Mouse (Mus musculus) liver, postnatal 0 days (tissue): ENCODE results near the gene Rapgef2. TPM values are rescaled to one million over a fixed set of nuclear protein-coding genes. Genes with fewer than 3 reads are reported as not detected.

Experiments used
- ATAC-seq: fragments of 200-750 bp; cut with Nextera tagmentation; 2 replicates; pipeline ENCODE4 v1.8.0; 2017; ENCODE audit warnings: mild to moderate bottlenecking, moderate library complexity
- DNase-seq: peaks from one replicate; pipeline ENCODE4 v3.0.0-alpha.2; 2016
- H3K27ac ChIP-seq: fragments of 300-500 bp; sonication (generic); 2 replicates; pipeline ENCODE4 v1.5.1; 2014; ENCODE audit warnings: antibody characterized with exemption, moderate library complexity, mild to moderate bottlenecking, low read depth
- H3K27me3 ChIP-seq: fragments of 300-500 bp; sonication (generic); 2 replicates; pipeline ENCODE4 v1.6.1; 2014; ENCODE audit warnings: low read length, control low read depth, mixed read lengths; ENCODE audit not compliant: insufficient read depth
- H3K36me3 ChIP-seq: fragments of 300-500 bp; sonication (generic); replicated peaks from 2 replicates; pipeline ENCODE4 v1.6.1; 2014; ENCODE audit warnings: mild to moderate bottlenecking, control low read depth, low read length, moderate library complexity, mixed read lengths; ENCODE audit not compliant: insufficient read depth
- H3K4me1 ChIP-seq: fragments of 300-500 bp; sonication (generic); 2 replicates; pipeline ENCODE4 v1.6.1; 2014; ENCODE audit warnings: antibody characterized with exemption, mild to moderate bottlenecking, control low read depth; ENCODE audit not compliant: insufficient read depth
- H3K4me2 ChIP-seq: fragments of 300-500 bp; sonication (generic); 2 replicates; pipeline ENCODE4 v1.6.1; 2014; ENCODE audit warnings: low read depth, mild to moderate bottlenecking, low read length, moderate library complexity, mixed read lengths
- H3K4me3 ChIP-seq: fragments of 300-500 bp; sonication (generic); 2 replicates; pipeline ENCODE4 v1.5.1; 2014; ENCODE audit warnings: low read depth, low read length
- H3K9ac ChIP-seq: fragments of 300-500 bp; sonication (generic); replicated peaks from 2 replicates; pipeline ENCODE4 v1.6.1; 2014; ENCODE audit warnings: mild to moderate bottlenecking, moderate library complexity
- H3K9me3 ChIP-seq: fragments of 300-500 bp; sonication (generic); 2 replicates; pipeline ENCODE4 v1.6.1; 2016; ENCODE audit warnings: mild to moderate bottlenecking, control low read depth, low read length, mixed read lengths
- CTCF ChIP-seq: sonication (generic); IDR thresholded peaks from 2 replicates; pipeline ENCODE4 v1.5.1; 2016; ENCODE audit warnings: antibody characterized with exemption, low read depth
- EP300 ChIP-seq: IDR thresholded peaks from 2 replicates; pipeline ENCODE4 v1.6.1; 2016; ENCODE audit warnings: antibody characterized with exemption, low read depth, mild to moderate bottlenecking
- WGBS: fragments of 180-500 bp; shearing (Covaris S2); extraction: QIAGEN DNeasy Blood & Tissue Kit; methylation state at CpG from one replicate; pipeline ENCODE4 v1.1.7; 2014; ENCODE audit not compliant: insufficient replicate concordance; 5-methylcytosine and 5-hydroxymethylcytosine counted together
- polyA plus RNA-seq: library from polyadenylated mRNA; unstranded; fragments of >200 nt; fragmentation: Nextera tagmentation; extraction: Ambion mirVana; gene quantifications from 2 replicates; pipeline ENCODE4 v1.2.1, GENCODE M21; 2015

Rapgef2 gene
- polyA plus RNA-seq, 1 experiment from 2014 or later, result 1.8 TPM

DNA sequence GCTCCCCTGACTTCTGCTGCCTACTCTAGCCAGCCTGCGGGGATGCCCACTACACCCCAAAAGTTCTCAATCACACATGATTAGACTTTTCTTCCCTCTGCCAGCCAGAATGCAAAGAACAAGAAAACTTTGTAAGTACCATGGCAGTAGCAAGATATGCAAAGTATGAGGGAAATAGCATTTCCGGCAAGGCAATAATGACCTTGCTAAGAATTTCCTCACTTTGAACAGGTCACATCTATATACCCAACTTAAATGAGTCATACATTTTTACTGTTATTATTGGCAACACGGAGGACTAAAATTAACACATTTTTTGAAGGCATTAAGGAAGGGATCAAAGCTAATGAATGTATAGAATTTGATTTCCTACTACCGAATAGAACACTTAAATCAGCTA is 13.4 kb downstream of the Rapgef2 start:
- Histone ChIP-seq H3K27ac (no peak overlapping the region), H3K9ac (no peak overlapping the region), H3K4me2 (no peak overlapping the region), H3K27me3 (no peaks in the 10 kb centered on the region), H3K9me3 (no peaks in the 10 kb centered on the region), H3K4me3 (no peak overlapping the region), H3K4me1 (no peaks in the 10 kb centered on the region), H3K36me3 (no peaks in the 10 kb centered on the region)
- TF ChIP-seq CTCF (no peak), EP300 (no peak)
- no peak for ATAC-seq
- whole genome bisulfite sequencing, result 67% methylated on average over 4 of the region's 4 CpGs
- no peak for DNase-seq

DNA sequence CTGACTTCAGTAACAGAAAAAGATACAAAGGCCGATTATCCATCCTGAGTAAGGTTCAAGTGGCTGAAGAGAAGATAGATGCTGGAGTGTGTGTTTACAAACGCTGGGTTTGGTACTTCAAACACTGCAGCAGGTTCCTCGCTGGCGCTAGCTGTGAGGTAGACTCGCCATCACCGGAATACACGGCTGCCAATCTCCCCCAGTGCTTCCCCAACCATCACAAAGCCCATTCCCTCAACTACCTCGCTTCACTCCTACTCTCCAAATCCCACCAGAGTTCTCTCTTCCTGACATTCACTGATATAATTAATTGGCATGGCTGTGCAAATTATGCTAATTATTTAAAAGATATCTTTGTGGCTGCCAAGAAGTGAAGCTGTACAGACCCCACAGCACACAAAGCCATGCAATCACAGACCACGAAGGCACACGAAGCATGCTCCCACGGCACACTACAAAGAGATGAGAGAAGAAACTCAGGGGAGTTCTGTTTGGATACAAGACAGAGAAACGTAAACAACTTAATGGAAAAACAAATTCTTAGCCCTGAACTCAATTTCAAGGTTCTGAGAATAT is 15.2 kb downstream of the Rapgef2 start:
- Histone ChIP-seq H3K9ac (no peak overlapping the region), H3K4me1 (no peaks in the 10 kb centered on the region), H3K9me3 (no peaks in the 10 kb centered on the region), H3K4me2 (no peak overlapping the region), H3K27me3 (no peaks in the 10 kb centered on the region), H3K36me3 (no peaks in the 10 kb centered on the region), H3K27ac (no peak overlapping the region), H3K4me3 (no peak overlapping the region)
- DNase-seq (no peak), ATAC-seq (no peak)
- no peak for TF ChIP-seq EP300
- TF ChIP-seq CTCF, result no peak
- 66% methylated on average over 12 of the region's 12 CpGs for WGBS

DNA sequence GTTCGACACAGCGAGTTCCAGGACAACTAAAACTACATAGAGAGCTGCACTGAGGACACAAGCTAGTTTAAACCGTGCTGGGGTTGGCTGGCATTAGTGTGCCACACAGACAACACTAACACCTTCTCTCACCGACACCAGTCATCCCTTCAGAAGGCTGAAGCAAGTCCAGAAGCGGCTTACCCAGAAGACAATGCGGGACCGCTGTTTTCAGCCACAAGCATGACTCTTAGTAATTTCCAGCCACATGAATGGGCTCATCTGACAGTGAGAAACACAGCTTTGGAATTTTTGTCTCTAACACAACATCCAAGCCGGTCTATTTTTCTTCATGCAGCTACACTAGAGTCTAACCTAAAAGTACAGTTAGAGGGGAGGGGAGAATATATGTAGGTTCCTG is 16.4 kb downstream of the Rapgef2 start:
- no peak overlapping the region for H3K4me3 ChIP-seq
- DNase-seq (no peak), ATAC-seq (no peak)
- 86% methylated on average over 8 of the region's 8 CpGs for WGBS
- no peaks in the 10 kb centered on the region for H3K27me3 ChIP-seq
- TF ChIP-seq CTCF (no peak), EP300 (no peak)
- H3K4me2 ChIP-seq, result no peak overlapping the region
- H3K4me1 ChIP-seq, result no peaks in the 10 kb centered on the region
- H3K9ac ChIP-seq, result no peak overlapping the region
- no peak overlapping the region for H3K27ac ChIP-seq
- H3K36me3 ChIP-seq, result no peaks in the 10 kb centered on the region
- H3K9me3 ChIP-seq, result no peaks in the 10 kb centered on the region

DNA sequence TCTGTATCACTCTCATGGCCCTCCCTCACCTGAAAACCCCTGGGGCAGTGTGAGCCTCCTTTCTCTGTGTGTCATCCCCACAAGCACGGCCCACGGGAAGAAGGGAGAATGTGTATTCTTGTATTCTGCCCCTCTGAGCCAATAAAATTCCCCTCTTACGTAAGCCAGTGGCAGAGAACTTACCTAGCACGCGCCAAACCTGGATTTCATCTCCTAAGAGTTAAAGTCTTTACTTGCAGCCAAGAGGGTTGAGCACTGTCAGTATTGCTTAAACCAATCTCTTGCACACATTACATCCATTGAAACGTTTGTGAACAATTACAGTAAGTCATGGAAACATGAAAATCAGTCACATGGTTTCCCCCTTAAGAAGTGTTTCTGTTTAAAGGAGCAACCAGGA is 19.3 kb downstream of the Rapgef2 start:
- no peak for DNase-seq
- no peak for ATAC-seq
- H3K4me1 ChIP-seq, result no peaks in the 10 kb centered on the region
- WGBS, result 76% methylated on average over 6 of the region's 6 CpGs
- TF ChIP-seq CTCF (no peak), EP300 (no peak)
- H3K4me3 ChIP-seq, result no peak overlapping the region
- no peaks in the 10 kb centered on the region for H3K27me3 ChIP-seq
- H3K36me3 ChIP-seq, result no peaks in the 10 kb centered on the region
- H3K9ac ChIP-seq, result no peak overlapping the region
- H3K9me3 ChIP-seq, result no peaks in the 10 kb centered on the region
- H3K27ac ChIP-seq, result no peak overlapping the region
- no peak overlapping the region for H3K4me2 ChIP-seq

DNA sequence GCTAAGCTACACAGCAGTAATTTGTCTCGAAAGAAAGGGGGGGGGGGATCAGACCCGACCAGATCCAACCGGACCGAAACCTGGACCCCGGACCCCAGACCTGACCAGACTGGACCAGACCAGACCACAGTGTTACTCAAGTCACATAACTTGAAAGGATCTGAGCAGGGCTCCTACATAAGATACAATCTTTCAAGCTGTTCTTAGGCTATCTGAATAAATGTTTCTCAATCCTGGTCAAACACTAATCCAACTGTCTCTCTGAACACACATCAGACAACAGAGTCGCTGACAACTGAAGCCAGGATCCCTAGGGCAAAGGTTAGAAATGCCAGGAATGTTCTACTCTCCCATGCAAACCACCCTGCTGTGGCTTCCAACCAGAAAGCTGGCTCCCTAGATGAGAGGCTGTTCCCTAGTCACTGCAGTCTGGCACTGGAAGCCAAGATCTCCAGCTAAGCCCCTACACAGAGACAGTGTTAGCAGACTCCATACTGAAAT is 24.5 kb downstream of the Rapgef2 start:
- Histone ChIP-seq H3K27me3 (no peaks in the 10 kb centered on the region), H3K9ac (no peak overlapping the region), H3K4me3 (no peak overlapping the region), H3K27ac (peak overlapping the region; percentile 72), H3K4me2 (0 out of 2 replicates have a peak overlapping the region, but pooled peaks have one; percentile 15), H3K4me1 (no peaks in the 10 kb centered on the region), H3K9me3 (no peaks in the 10 kb centered on the region), H3K36me3 (no peaks in the 10 kb centered on the region)
- peak; percentile 42 for DNase-seq
- WGBS, result 63% methylated on average over 6 of the region's 6 CpGs
- TF ChIP-seq EP300 (no peak), CTCF (no peak)
- peak; percentile 96 for ATAC-seq

DNA sequence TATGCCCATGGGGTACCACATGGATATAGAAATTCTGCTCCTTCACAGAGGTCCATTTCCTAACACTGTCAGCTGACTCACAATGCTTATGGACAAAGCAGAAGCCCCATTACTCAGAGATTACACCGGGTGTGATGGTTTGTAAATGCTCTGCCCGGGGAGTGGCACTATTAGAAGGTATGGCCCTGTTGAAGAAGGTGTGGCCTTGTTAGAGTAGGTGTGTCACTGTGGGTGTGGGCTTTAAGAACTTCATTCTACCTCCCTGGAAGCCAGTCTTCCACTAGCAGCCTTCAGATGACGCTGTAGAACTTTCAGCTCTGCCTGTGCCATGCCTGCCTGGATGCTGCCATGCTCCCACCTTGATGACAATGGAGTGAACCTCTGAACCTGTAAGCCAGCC is 32.3 kb downstream of the Rapgef2 start:
- Histone ChIP-seq H3K4me3 (no peak overlapping the region), H3K4me1 (peaks cover 11% of the 10 kb centered on the region), H3K27ac (no peak overlapping the region), H3K9ac (no peak overlapping the region), H3K36me3 (no peaks in the 10 kb centered on the region), H3K9me3 (no peaks in the 10 kb centered on the region), H3K27me3 (no peaks in the 10 kb centered on the region), H3K4me2 (no peak overlapping the region)
- no peak for TF ChIP-seq EP300
- no peak for TF ChIP-seq CTCF
- WGBS, result 68% methylated on average over 3 of the region's 3 CpGs
- DNase-seq (no peak), ATAC-seq (no peak)

DNA sequence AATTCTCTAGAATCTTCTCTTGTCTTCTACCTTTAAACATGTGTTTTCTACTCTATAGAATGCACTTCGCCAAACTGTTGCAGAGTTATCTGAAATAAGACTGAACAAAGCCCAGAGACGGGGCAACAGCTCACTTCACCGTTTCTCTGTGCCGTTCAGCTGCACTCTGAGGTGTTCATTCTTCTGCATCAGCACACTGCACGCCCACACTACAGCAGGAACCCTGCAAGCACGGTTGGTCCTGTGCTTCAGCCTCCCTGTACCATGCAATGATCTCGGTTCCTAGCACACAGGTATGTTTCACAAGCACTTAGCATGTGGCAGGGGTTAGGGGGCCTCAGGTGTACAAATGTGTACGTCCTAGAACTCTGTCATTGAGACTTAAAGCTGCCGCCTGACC is 32.9 kb downstream of the Rapgef2 start:
- Histone ChIP-seq H3K9me3 (no peaks in the 10 kb centered on the region), H3K9ac (no peak overlapping the region), H3K27ac (peak overlapping the region; percentile 57; the same call in 1 of the 2 replicates), H3K36me3 (no peaks in the 10 kb centered on the region), H3K27me3 (no peaks in the 10 kb centered on the region), H3K4me3 (no peak overlapping the region), H3K4me2 (peak overlapping the region; percentile 34; the same call in 1 of the 2 replicates), H3K4me1 (peaks cover 14% of the 10 kb centered on the region)
- no peak for TF ChIP-seq EP300
- TF ChIP-seq CTCF, result no peak
- DNase-seq (no peak), ATAC-seq (no peak)
- WGBS, result 57% methylated on average over 9 of the region's 9 CpGs
